Mouse (Mus musculus) cerebellum, adult 2 months (tissue): ENCODE measurements around the gene Cacna2d3.

ENCODE experiments used
- CTCF ChIP-seq: fragments of 200-500 bp; IDR thresholded peaks from 2 replicates; pipeline ENCODE4 v1.5.1; 2011; ENCODE audit warnings: low read depth, mild to moderate bottlenecking, control low read depth, low read length, moderate library complexity, borderline replicate concordance; ENCODE audit not compliant: insufficient read depth
- POLR2A ChIP-seq: fragments of 200-500 bp; IDR thresholded peaks from 2 replicates; pipeline ENCODE4 v1.6.1; 2011; ENCODE audit warnings: low read length, control low read depth, borderline replicate concordance; ENCODE audit not compliant: insufficient read depth

DNA sequence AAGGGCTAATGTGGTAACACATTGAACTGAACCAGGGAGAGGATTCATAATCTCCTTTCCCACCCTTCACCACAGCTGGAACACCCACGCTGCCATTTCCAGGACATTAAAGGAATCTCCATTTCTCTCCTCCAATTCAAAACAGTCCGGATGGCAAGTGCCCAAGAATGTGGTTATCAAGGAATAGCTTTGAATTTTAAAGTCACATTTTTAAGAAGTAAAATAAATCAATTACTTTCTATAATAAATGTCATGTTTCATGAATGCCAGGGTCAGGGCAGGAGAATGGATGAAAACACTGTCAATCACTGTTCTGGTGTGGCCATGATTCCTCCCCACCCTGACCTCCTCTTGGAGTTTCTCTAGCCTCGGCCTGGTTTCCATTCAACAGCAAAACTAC, 333.9 kb downstream of the Cacna2d3 start:
- TF ChIP-seq POLR2A, result no peak
- no peak for TF ChIP-seq CTCF
